Mouse (Mus musculus): Measurements from ENCODE around the gene Fbn1. TPM values are rescaled to one million over a fixed set of nuclear protein-coding genes. Genes with fewer than 3 reads are reported as not detected.

Fbn1 gene
- polyA plus RNA-seq, 1 experiment from 2014 or later, result 12.3 TPM

DNA sequence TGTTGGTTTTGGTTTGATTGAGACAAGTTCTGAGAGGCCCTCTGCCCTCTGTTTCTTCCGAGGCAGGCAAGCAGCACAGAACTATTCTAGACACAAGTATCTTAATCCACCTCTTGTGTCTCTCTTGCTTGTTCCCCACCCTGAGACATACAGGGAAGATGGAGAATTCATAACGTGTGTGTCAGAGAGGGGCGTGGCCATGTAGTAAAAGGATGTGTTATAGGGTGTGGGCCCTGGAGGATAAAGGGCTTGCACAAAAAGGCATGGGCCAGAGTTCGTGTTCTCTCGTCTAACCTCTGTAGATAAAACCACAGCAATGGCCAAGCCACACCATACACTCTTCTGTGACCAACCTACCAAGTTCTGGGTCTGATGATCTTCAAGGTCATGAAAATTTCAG, 18.8 kb upstream of the Fbn1 start:
- Histone ChIP-seq H3K27me3 (ENCODE audit: control insufficient read depth, insufficient read depth, low read length) (no peaks in the 10 kb centered on the region), H3K9me3 (ENCODE audit: control insufficient read depth, low read length) (no peaks in the 10 kb centered on the region), H3K4me1 (replicated peaks; ENCODE audit: control insufficient read depth, insufficient read depth, low read length) (no peaks in the 10 kb centered on the region), H3K9ac (ENCODE audit: low read depth, low read length) (no peak overlapping the region), H3K4me2 (replicated peaks; ENCODE audit: low read depth, low read length) (no peak overlapping the region), H3K36me3 (ENCODE audit: control insufficient read depth, insufficient read depth, low read length) (no peaks in the 10 kb centered on the region), H3K27ac (ENCODE audit: low read depth, low read length) (no peak overlapping the region), H3K4me3 (ENCODE audit: low read depth, low read length) (no peak overlapping the region)
- no peak for ATAC-seq (ENCODE audit: low FRiP score)
- no peak for DNase-seq (ENCODE audit: low spot score)
- 87% methylated on average over 5 of the region's 5 CpGs for WGBS

DNA sequence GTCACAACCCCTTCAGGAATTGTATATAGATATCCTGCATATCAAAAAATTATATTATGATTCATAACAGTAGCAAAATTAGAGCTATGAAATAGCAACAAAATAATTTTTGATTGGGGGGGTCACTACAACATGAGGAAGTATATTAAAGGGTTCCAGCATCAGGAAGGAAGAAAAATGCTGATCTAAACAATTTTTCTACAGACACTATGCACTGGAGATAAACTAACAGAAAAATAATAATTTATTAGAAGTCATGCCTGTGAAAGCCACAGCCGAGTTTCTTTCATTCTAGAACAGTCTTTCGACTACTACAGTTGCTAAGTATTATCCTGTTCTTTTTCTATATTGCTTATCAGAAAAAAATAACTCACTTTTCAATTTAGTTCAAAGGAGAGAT, 17.7 kb upstream of the Fbn1 start:
- H3K4me3 ChIP-seq (ENCODE audit: low read depth, low read length), result no peak overlapping the region
- WGBS, result 87% methylated on average over 2 of the region's 2 CpGs
- H3K9ac ChIP-seq (ENCODE audit: low read depth, low read length), result no peak overlapping the region
- H3K4me1 ChIP-seq (replicated peaks; ENCODE audit: control insufficient read depth, insufficient read depth, low read length), result no peaks in the 10 kb centered on the region
- DNase-seq (ENCODE audit: low spot score) (no peak), ATAC-seq (ENCODE audit: low FRiP score) (no peak)
- H3K36me3 ChIP-seq (ENCODE audit: control insufficient read depth, insufficient read depth, low read length), result no peaks in the 10 kb centered on the region
- no peaks in the 10 kb centered on the region for H3K27me3 ChIP-seq (ENCODE audit: control insufficient read depth, insufficient read depth, low read length)
- no peak overlapping the region for H3K4me2 ChIP-seq (replicated peaks; ENCODE audit: low read depth, low read length)
- no peaks in the 10 kb centered on the region for H3K9me3 ChIP-seq (ENCODE audit: control insufficient read depth, low read length)
- H3K27ac ChIP-seq (ENCODE audit: low read depth, low read length), result no peak overlapping the region

DNA sequence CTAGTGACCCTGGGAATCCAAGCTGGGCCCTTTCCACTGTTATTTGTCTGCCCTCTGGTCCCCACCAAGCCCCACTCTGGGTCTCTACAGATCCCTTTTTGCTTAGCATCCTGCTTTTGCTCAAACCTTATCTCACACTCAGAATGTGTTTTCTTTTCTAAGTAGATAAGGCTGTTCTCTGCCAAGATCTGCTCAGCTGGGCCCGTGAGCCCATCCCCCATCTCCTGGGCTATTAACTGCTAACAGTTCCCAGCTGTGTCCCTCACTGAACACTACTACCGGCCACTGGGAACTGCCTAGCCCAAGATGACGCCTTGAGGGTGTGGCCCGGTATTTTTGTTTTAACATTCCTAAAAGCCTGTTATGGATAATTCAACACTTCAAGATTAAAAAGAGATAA, 8.8 kb upstream of the Fbn1 start:
- H3K4me2 ChIP-seq (replicated peaks; ENCODE audit: low read depth, low read length), result no peak overlapping the region
- 39% methylated on average over 4 of the region's 4 CpGs for WGBS
- DNase-seq (ENCODE audit: low spot score), result peak; percentile 58
- H3K4me3 ChIP-seq (ENCODE audit: low read depth, low read length), result no peak overlapping the region
- H3K4me1 ChIP-seq (replicated peaks; ENCODE audit: control insufficient read depth, insufficient read depth, low read length), result no peaks in the 10 kb centered on the region
- no peak overlapping the region for H3K9ac ChIP-seq (ENCODE audit: low read depth, low read length)
- H3K27me3 ChIP-seq (ENCODE audit: control insufficient read depth, insufficient read depth, low read length), result no peaks in the 10 kb centered on the region
- no peak for ATAC-seq (ENCODE audit: low FRiP score)
- H3K36me3 ChIP-seq (ENCODE audit: control insufficient read depth, insufficient read depth, low read length), result no peaks in the 10 kb centered on the region
- H3K9me3 ChIP-seq (ENCODE audit: control insufficient read depth, low read length), result no peaks in the 10 kb centered on the region
- peak overlapping the region; percentile 24; the same call in 1 of the 2 replicates for H3K27ac ChIP-seq (ENCODE audit: low read depth, low read length)

DNA sequence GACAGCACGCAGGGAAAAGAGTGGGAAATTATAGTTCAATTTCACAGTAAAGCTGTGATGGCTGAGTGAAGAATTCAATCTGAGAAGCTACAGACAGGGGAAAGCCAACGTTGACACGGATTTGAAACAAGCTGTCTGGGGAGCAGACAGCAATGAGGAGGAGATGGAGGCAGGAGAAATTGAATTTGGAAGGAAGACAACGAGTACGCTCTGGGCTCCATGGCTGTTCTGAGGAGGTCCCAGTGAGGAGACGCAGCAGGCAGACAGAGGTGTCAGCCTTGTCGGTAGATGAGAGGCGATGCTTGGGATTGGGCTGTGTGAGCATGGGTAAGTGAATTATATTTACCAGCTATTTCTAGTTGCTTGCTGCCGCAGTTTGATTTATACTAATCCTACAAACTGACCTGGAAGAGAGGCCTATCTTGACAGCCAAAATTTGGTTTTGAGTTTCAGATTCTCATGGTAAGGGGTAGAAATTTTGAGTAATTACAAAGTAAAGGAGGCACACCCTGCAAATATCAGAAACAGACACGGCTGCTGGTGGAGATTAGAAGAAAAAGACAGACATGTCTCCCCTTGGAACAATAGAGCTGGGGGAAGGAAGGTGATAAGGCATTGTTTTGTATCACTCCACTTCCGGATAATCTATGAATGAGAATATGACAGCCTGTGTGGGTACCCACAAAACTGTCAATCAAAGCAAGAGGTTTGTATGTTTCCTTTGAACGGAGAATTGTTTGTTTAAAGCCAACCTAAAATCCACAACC, 7.7 kb upstream of the Fbn1 start:
- Histone ChIP-seq H3K4me3 (ENCODE audit: low read depth, low read length) (no peak overlapping the region), H3K9ac (ENCODE audit: low read depth, low read length) (no peak overlapping the region), H3K9me3 (ENCODE audit: control insufficient read depth, low read length) (no peaks in the 10 kb centered on the region), H3K27ac (ENCODE audit: low read depth, low read length) (no peak overlapping the region), H3K27me3 (ENCODE audit: control insufficient read depth, insufficient read depth, low read length) (no peaks in the 10 kb centered on the region), H3K36me3 (ENCODE audit: control insufficient read depth, insufficient read depth, low read length) (no peaks in the 10 kb centered on the region), H3K4me1 (replicated peaks; ENCODE audit: control insufficient read depth, insufficient read depth, low read length) (no peaks in the 10 kb centered on the region), H3K4me2 (replicated peaks; ENCODE audit: low read depth, low read length) (no peak overlapping the region)
- no peak for DNase-seq (ENCODE audit: low spot score)
- ATAC-seq (ENCODE audit: low FRiP score), result no peak
- 77% methylated on average over 12 of the region's 12 CpGs for WGBS

DNA sequence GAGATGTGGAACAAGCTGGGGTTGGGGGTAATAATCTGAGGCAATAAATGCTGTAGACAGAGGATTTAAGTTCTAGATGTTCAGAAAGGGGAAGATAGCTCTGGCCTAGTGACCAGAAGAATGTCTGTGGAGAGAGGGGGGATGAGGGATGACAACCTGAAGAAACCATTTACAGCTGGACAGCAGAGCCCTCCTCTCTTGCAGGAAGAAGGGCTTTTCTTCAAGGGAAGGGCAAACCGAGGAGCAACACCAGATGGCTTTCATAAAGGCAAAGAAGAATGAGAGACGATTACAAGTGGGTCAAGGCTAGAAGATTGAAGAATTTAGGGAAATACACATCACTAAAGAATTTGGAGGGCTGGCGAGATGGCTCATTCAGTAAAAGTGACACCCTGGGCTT, 6.6 kb upstream of the Fbn1 start:
- Histone ChIP-seq H3K4me3 (ENCODE audit: low read depth, low read length) (no peak overlapping the region), H3K27ac (ENCODE audit: low read depth, low read length) (no peak overlapping the region), H3K4me2 (replicated peaks; ENCODE audit: low read depth, low read length) (no peak overlapping the region), H3K4me1 (replicated peaks; ENCODE audit: control insufficient read depth, insufficient read depth, low read length) (no peaks in the 10 kb centered on the region), H3K27me3 (ENCODE audit: control insufficient read depth, insufficient read depth, low read length) (no peaks in the 10 kb centered on the region), H3K9ac (ENCODE audit: low read depth, low read length) (no peak overlapping the region), H3K36me3 (ENCODE audit: control insufficient read depth, insufficient read depth, low read length) (no peaks in the 10 kb centered on the region), H3K9me3 (ENCODE audit: control insufficient read depth, low read length) (no peaks in the 10 kb centered on the region)
- 62% methylated on average over 3 of the region's 3 CpGs for WGBS
- ATAC-seq (ENCODE audit: low FRiP score) (no peak), DNase-seq (ENCODE audit: low spot score) (no peak)

DNA sequence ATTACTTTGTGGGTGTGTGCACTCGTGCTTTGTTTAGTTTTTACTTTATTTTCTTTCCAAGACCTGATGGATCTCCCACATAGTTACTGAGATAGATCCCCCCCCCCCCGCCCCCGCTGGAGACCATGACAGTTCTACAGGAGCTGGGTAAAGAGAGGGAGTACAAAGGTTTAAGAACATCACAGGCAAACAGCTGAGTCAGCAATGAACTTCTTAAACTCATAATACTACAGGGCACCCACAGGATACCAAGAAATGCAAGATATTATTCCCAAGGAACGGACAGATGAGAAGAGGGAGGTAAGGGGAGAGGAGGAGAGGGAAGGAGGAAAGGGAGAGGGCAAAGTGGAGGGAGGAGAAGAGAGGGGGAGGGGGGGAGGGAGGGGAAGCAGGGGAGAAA, 4.8 kb upstream of the Fbn1 start:
- no peaks in the 10 kb centered on the region for H3K4me1 ChIP-seq (replicated peaks; ENCODE audit: control insufficient read depth, insufficient read depth, low read length)
- WGBS, result 82% methylated on average over 4 of the region's 4 CpGs
- no peak for ATAC-seq (ENCODE audit: low FRiP score)
- DNase-seq (ENCODE audit: low spot score), result no peak
- H3K27ac ChIP-seq (ENCODE audit: low read depth, low read length), result no peak overlapping the region
- H3K4me2 ChIP-seq (replicated peaks; ENCODE audit: low read depth, low read length), result no peak overlapping the region
- no peaks in the 10 kb centered on the region for H3K9me3 ChIP-seq (ENCODE audit: control insufficient read depth, low read length)
- H3K36me3 ChIP-seq (ENCODE audit: control insufficient read depth, insufficient read depth, low read length), result no peaks in the 10 kb centered on the region
- H3K9ac ChIP-seq (ENCODE audit: low read depth, low read length), result no peak overlapping the region
- H3K4me3 ChIP-seq (ENCODE audit: low read depth, low read length), result no peak overlapping the region
- H3K27me3 ChIP-seq (ENCODE audit: control insufficient read depth, insufficient read depth, low read length), result no peaks in the 10 kb centered on the region; the same call in 1 of the 2 replicates

DNA sequence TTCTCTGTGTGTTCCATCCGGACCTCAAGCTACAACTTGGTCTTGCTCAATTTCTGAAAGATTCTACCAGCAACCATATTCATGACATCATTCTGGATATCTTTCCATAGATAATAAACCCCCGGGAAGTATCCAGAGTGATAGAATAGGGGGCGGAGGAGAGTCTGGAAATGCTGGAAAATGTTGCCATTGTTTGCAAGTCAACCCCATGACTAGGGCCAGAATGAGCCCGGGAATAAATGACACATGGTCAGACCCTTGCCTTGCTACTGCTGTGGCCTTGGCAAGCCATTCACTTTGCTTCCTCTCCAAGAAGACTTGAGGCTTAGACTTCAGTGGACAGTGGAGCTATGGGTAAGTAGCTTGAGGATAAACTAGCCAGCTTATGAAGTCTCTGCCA, 4.1 kb upstream of the Fbn1 start:
- Histone ChIP-seq H3K27ac (ENCODE audit: low read depth, low read length) (no peak overlapping the region), H3K36me3 (ENCODE audit: control insufficient read depth, insufficient read depth, low read length) (no peaks in the 10 kb centered on the region), H3K9ac (ENCODE audit: low read depth, low read length) (no peak overlapping the region), H3K4me2 (replicated peaks; ENCODE audit: low read depth, low read length) (no peak overlapping the region), H3K4me3 (ENCODE audit: low read depth, low read length) (no peak overlapping the region), H3K27me3 (ENCODE audit: control insufficient read depth, insufficient read depth, low read length) (no peaks in the 10 kb centered on the region; the same call in 1 of the 2 replicates), H3K9me3 (ENCODE audit: control insufficient read depth, low read length) (no peaks in the 10 kb centered on the region), H3K4me1 (replicated peaks; ENCODE audit: control insufficient read depth, insufficient read depth, low read length) (no peaks in the 10 kb centered on the region)
- DNase-seq (ENCODE audit: low spot score) (no peak), ATAC-seq (ENCODE audit: low FRiP score) (no peak)
- WGBS, result 77% methylated on average over 4 of the region's 4 CpGs

DNA sequence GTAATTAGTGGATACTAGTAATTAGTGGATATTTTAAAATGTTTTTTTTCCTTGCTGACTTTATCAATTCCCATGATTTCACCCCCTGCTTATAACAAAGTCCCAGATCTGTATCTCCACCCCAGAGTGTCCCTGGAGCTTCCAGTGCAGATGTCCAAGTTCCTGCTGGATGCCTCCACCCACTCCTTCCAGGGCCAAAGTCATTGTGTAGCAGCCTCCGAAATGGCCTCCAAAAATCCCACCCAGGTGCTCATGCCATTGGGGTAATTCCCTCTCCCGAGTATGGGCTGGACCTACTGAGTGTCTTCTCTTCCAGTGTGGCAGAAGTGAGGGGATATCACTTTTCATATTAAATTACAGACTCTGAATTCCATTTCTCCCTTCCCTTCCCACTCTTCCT, 3.0 kb upstream of the Fbn1 start:
- 75% methylated on average over 2 of the region's 2 CpGs for WGBS
- Histone ChIP-seq H3K4me1 (replicated peaks; ENCODE audit: control insufficient read depth, insufficient read depth, low read length) (no peaks in the 10 kb centered on the region), H3K27ac (ENCODE audit: low read depth, low read length) (no peak overlapping the region), H3K36me3 (ENCODE audit: control insufficient read depth, insufficient read depth, low read length) (no peaks in the 10 kb centered on the region), H3K4me3 (ENCODE audit: low read depth, low read length) (no peak overlapping the region), H3K27me3 (ENCODE audit: control insufficient read depth, insufficient read depth, low read length) (peaks cover 2% of the 10 kb centered on the region; the same call in 1 of the 2 replicates), H3K9me3 (ENCODE audit: control insufficient read depth, low read length) (no peaks in the 10 kb centered on the region), H3K4me2 (replicated peaks; ENCODE audit: low read depth, low read length) (no peak overlapping the region), H3K9ac (ENCODE audit: low read depth, low read length) (no peak overlapping the region)
- DNase-seq (ENCODE audit: low spot score) (no peak), ATAC-seq (ENCODE audit: low FRiP score) (no peak)

DNA sequence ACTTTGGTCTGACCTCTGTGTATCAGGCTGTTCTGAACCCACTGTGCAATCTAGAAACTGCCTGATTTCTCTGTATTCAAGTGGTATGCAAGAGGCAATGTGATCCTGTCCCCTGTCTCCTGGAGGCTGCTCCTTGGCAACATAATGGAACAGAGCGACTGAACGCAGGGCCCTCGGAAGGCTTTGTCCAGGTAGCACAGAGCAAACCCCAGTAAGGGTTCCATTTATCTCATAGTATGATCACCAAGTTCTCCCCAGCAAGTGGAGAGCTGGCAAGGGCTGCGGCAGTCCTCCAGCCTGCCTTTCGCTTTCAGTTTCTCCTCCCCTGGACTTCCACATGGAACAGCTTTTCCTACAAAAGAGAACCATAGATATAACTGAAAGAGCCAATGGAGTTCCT, 588 bp upstream of the Fbn1 start:
- Histone ChIP-seq H3K4me3 (ENCODE audit: low read depth, low read length) (no peak overlapping the region), H3K36me3 (ENCODE audit: control insufficient read depth, insufficient read depth, low read length) (no peaks in the 10 kb centered on the region), H3K4me2 (replicated peaks; ENCODE audit: low read depth, low read length) (no peak overlapping the region), H3K9me3 (ENCODE audit: control insufficient read depth, low read length) (no peaks in the 10 kb centered on the region), H3K4me1 (replicated peaks; ENCODE audit: control insufficient read depth, insufficient read depth, low read length) (no peaks in the 10 kb centered on the region), H3K9ac (ENCODE audit: low read depth, low read length) (no peak overlapping the region), H3K27ac (ENCODE audit: low read depth, low read length) (no peak overlapping the region), H3K27me3 (ENCODE audit: control insufficient read depth, insufficient read depth, low read length) (peaks cover 2% of the 10 kb centered on the region; the same call in 1 of the 2 replicates)
- ATAC-seq (ENCODE audit: low FRiP score) (no peak), DNase-seq (ENCODE audit: low spot score) (no peak)
- WGBS, result 92% methylated on average over 5 of the region's 5 CpGs

Data from hindbrain, embryonic 11.5 days (tissue).